ENCODE assay signal across 20 mouse cellular contexts in the genomic region with DNA sequence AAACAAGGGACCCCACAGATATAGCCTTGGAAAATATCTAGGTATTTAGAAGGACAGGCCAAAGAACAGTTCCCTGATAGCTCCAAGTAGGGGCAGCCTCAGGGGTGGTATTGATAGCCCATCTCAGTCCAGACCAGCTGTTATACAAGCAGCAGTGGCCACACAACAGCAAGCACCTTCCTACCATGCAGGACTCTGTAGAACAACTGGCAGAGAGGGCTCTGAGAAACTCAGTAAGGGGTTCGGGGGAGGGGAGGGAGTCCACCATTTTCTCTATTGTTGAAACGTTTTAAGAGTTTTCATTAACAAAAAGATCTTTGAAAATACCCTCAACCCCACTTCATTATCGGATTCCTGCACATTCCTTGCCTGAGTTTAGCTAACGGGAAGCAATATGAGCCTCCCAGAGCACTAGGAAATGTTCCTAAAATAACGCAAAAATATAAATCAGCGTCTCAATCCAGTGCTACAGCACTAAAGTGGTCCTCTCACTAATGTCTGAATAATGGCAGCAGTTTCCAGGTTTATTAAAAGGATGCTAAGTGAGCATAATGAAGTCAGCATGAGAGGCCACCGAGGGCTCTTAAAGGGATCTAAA. TPM values are rescaled to one million over a fixed set of nuclear protein-coding genes. Genes with fewer than 3 reads are reported as not detected.
A peak's percentile ranks its signal among the peaks of the same experiment; 100 is the strongest.
DNase-seq lines count a peak whose midpoint lies in the region; ATAC-seq lines count a peak whose summit lies in the region.
"Had no signal": no experiment of that assay in that cellular context is flagged by ENCODE, and none has a peak within 500 bp of the region (broad histone marks: within the 10 kb centered on the region; RNA-seq: fewer than 3 reads in every experiment).

No protein-coding gene starts in this region.

- DNase-seq in embryo, embryonic 11 days = peak; percentile 52
- DNase-seq in embryo, embryonic 10 days (ENCODE audit: low spot score) = no peak
- DNase-seq in hindbrain, embryonic 11.5 days (ENCODE audit: low spot score) = no peak
- peak; percentile 13 for DNase-seq in embryo, embryonic 11.5 days (ENCODE audit: low read depth, low spot score)
- DNase-seq in layer of hippocampus, adult 11-12 months (ENCODE audit: low spot score) = no peak
- no peak for DNase-seq in lung, postnatal 14 days
- DNase-seq: adrenal gland, postnatal 10 days; cerebellum, adult 11 months; cerebellum, adult 8-10 months; cerebellum, postnatal 14 days; forebrain, postnatal 0 days; gastrocnemius, adult 2 months; gastrocnemius, postnatal 25 days; heart, postnatal 14 days had no signal

- H3K9me3 ChIP-seq in hindbrain, embryonic 16.5 days (ENCODE audit: control insufficient read depth, low read length) = no peaks in the 10 kb centered on the region
- H3K9me3 ChIP-seq in hindbrain, embryonic 11.5 days (ENCODE audit: control insufficient read depth, low read length) = no peaks in the 10 kb centered on the region
- H3K9me3 ChIP-seq in limb, embryonic 13.5 days = no peaks in the 10 kb centered on the region
- H3K9me3 ChIP-seq: forebrain, embryonic 13.5 days; heart, embryonic 15.5 days; hindbrain, embryonic 10.5 days; hindbrain, embryonic 15.5 days had no signal

- H3K4me2 ChIP-seq in hindbrain, embryonic 16.5 days (ENCODE audit: low read length) = no peak overlapping the region
- H3K4me2 ChIP-seq in hindbrain, embryonic 11.5 days (replicated peaks; ENCODE audit: low read depth, low read length) = no peak overlapping the region
- peak overlapping the region; percentile 25; the same call in 1 of the 2 replicates for H3K4me2 ChIP-seq in limb, embryonic 13.5 days (replicated peaks)
- H3K4me2 ChIP-seq: forebrain, embryonic 13.5 days; heart, embryonic 15.5 days; hindbrain, embryonic 15.5 days had no signal

- ATAC-seq in hindbrain, embryonic 16.5 days = 0 out of 2 replicates have a peak, but pooled peaks have one; percentile 11
- ATAC-seq in hindbrain, embryonic 11.5 days (ENCODE audit: low FRiP score) = no peak
- peak; percentile 68 for ATAC-seq in limb, embryonic 13.5 days (ENCODE audit: low FRiP score, low read depth)
- ATAC-seq: forebrain, embryonic 13.5 days; forebrain, postnatal 0 days had no signal

- H3K9ac ChIP-seq in hindbrain, embryonic 16.5 days (ENCODE audit: low read depth, low read length) = no peak overlapping the region
- no peak overlapping the region for H3K9ac ChIP-seq in hindbrain, embryonic 11.5 days (ENCODE audit: low read depth, low read length)
- H3K9ac ChIP-seq in limb, embryonic 13.5 days = no peak overlapping the region
- H3K9ac ChIP-seq: forebrain, embryonic 13.5 days; forebrain, postnatal 0 days; heart, embryonic 15.5 days; hindbrain, embryonic 15.5 days had no signal

- no peaks in the 10 kb centered on the region for H3K27me3 ChIP-seq in hindbrain, embryonic 16.5 days (replicated peaks; ENCODE audit: control insufficient read depth, insufficient read depth, low read length)
- no peaks in the 10 kb centered on the region for H3K27me3 ChIP-seq in hindbrain, embryonic 11.5 days (ENCODE audit: control insufficient read depth, insufficient read depth, low read length)
- peaks cover 33% of the 10 kb centered on the region for H3K27me3 ChIP-seq in limb, embryonic 13.5 days
- H3K27me3 ChIP-seq: forebrain, embryonic 13.5 days; heart, embryonic 15.5 days; hindbrain, embryonic 15.5 days had no signal

- no peak overlapping the region for H3K4me3 ChIP-seq in hindbrain, embryonic 16.5 days (ENCODE audit: low read length)
- H3K4me3 ChIP-seq in hindbrain, embryonic 11.5 days (ENCODE audit: low read depth, low read length) = no peak overlapping the region
- H3K4me3 ChIP-seq in limb, embryonic 13.5 days = no peak overlapping the region
- H3K4me3 ChIP-seq: forebrain, embryonic 13.5 days; gastrocnemius, adult 2 months; heart, embryonic 15.5 days; hindbrain, embryonic 10.5 days; hindbrain, embryonic 15.5 days had no signal

- no peaks in the 10 kb centered on the region for H3K36me3 ChIP-seq in hindbrain, embryonic 16.5 days (ENCODE audit: control insufficient read depth, insufficient read depth, low read length)
- H3K36me3 ChIP-seq in hindbrain, embryonic 11.5 days (ENCODE audit: control insufficient read depth, insufficient read depth, low read length) = no peaks in the 10 kb centered on the region
- H3K36me3 ChIP-seq in limb, embryonic 13.5 days = no peaks in the 10 kb centered on the region
- H3K36me3 ChIP-seq: heart, embryonic 15.5 days; hindbrain, embryonic 10.5 days; hindbrain, embryonic 15.5 days had no signal

- H3K27ac ChIP-seq in hindbrain, embryonic 16.5 days (ENCODE audit: low read depth, low read length) = no peak overlapping the region
- no peak overlapping the region for H3K27ac ChIP-seq in hindbrain, embryonic 11.5 days (ENCODE audit: low read depth, low read length)
- no peak overlapping the region for H3K27ac ChIP-seq in limb, embryonic 13.5 days
- H3K27ac ChIP-seq: forebrain, embryonic 13.5 days; gastrocnemius, adult 2 months; heart, embryonic 15.5 days; hindbrain, embryonic 10.5 days; hindbrain, embryonic 15.5 days had no signal

- no peaks in the 10 kb centered on the region for H3K4me1 ChIP-seq in hindbrain, embryonic 16.5 days (ENCODE audit: control insufficient read depth, insufficient read depth, low read depth, low read length)
- H3K4me1 ChIP-seq in hindbrain, embryonic 11.5 days (replicated peaks; ENCODE audit: control insufficient read depth, insufficient read depth, low read length) = no peaks in the 10 kb centered on the region
- peaks cover 33% of the 10 kb centered on the region for H3K4me1 ChIP-seq in limb, embryonic 13.5 days
- H3K4me1 ChIP-seq: hindbrain, embryonic 15.5 days had no signal

- WGBS in hindbrain, embryonic 16.5 days = 44% methylated on average over 7 of the region's 7 CpGs
- 56% methylated on average over 7 of the region's 7 CpGs for WGBS in hindbrain, embryonic 11.5 days
- 22% methylated on average over 7 of the region's 7 CpGs for WGBS in limb, embryonic 13.5 days

RNA-seq across cellular contexts. Expression of a gene that starts 37.5 kb away (rescaled TPM):
- polyA plus RNA-seq in hindbrain, embryonic 16.5 days (2015; fragmentation: Nextera tagmentation; extraction: Ambion mirVana) = 10.2 and 12.5 TPM in 2 replicates
- polyA plus RNA-seq in hindbrain, embryonic 11.5 days (2014; fragmentation: Nextera tagmentation; extraction: Ambion mirVana) = 10.8 and 11.4 TPM in 2 replicates
- polyA plus RNA-seq in limb, embryonic 13.5 days (2015; fragmentation: Nextera tagmentation; extraction: Ambion mirVana) = 8.5 and 8.6 TPM in 2 replicates

RNA-seq across cellular contexts. Expression of a gene that starts 37.7 kb away (rescaled TPM):
- 0.18 and 0.52 TPM in 2 replicates for polyA plus RNA-seq in hindbrain, embryonic 16.5 days (2015; fragmentation: Nextera tagmentation; extraction: Ambion mirVana)
- polyA plus RNA-seq in hindbrain, embryonic 11.5 days (2014; fragmentation: Nextera tagmentation; extraction: Ambion mirVana) = 0.43 and 0.49 TPM in 2 replicates
- polyA plus RNA-seq in limb, embryonic 13.5 days (2015; fragmentation: Nextera tagmentation; extraction: Ambion mirVana) = 0.38 and 0.42 TPM in 2 replicates

Comparison
In these comparisons a context has a peak if more than half of its experiments do, and no peak if none do; other contexts are left out.
1. DNase-seq: peak in embryo, embryonic 11 days (single experiment) and embryo, embryonic 11.5 days (single experiment); none in embryo, embryonic 10 days (single experiment), hindbrain, embryonic 11.5 days (single experiment), layer of hippocampus, adult 11-12 months (single experiment) and lung, postnatal 14 days (single experiment).